Mouse (Mus musculus) kidney, postnatal 25 days (tissue): ENCODE data around the gene Aunip.
A peak's percentile ranks its signal among the peaks of the same experiment; 100 is the strongest.
"Not testable (repeated sequence)": the region's sequence is repeated elsewhere in the genome, so short reads cannot be mapped to it uniquely, and the experiment has no call there.

Experiments used
- DNase-seq, 2 experiments: peaks; one replicate each; pipeline ENCODE4 v3.0.0; 2021; ENCODE audit warnings: mixed read lengths in 2 of 2

Gene Aunip

GRCm38 (mm10) chr4:134488211-134488610 lies 22.6 kb upstream of the Aunip start:
- DNase-seq: no peak

GRCm38 (mm10) chr4:134489986-134490665 lies 20.7 kb upstream of the Aunip start:
- DNase-seq: peak; percentile 49 to 78

GRCm38 (mm10) chr4:134491716-134492115 lies 19.1 kb upstream of the Aunip start:
- DNase-seq: peak; percentile 33 to 66

- not testable (repeated sequence) for DNase-seq
Observed at GRCm38 (mm10) chr4:134494161-134494560, 16.6 kb upstream of the Aunip start.

GRCm38 (mm10) chr4:134494780-134495545 lies 15.8 kb upstream of the Aunip start:
- DNase-seq: peak in 1 of 2 experiments; percentile 41

GRCm38 (mm10) chr4:134495546-134495923 lies 15.3 kb upstream of the Aunip start:
- peak in 1 of 2 experiments; percentile 22 for DNase-seq

- peak; percentile 82 to 93 for DNase-seq
Observed at GRCm38 (mm10) chr4:134496595-134497210, 14.1 kb upstream of the Aunip start, which contains the start of gene Paqr7. Gene Paqr7 (plus strand): TSS chr4:134496697.

GRCm38 (mm10) chr4:134497223-134497622 lies 13.6 kb upstream of the Aunip start:
- no peak for DNase-seq

GRCm38 (mm10) chr4:134497986-134498731 lies 12.6 kb upstream of the Aunip start:
- peak in 1 of 2 experiments; percentile 29 for DNase-seq

- DNase-seq: peak in 1 of 2 experiments; percentile 26
Observed at GRCm38 (mm10) chr4:134498983-134499382, 11.8 kb upstream of the Aunip start.

- peak in 1 of 2 experiments; percentile 38 for DNase-seq
Observed at GRCm38 (mm10) chr4:134501095-134501494, 9.7 kb upstream of the Aunip start.

GRCm38 (mm10) chr4:134503686-134504357 lies 7.0 kb upstream of the Aunip start:
- DNase-seq: no peak

GRCm38 (mm10) chr4:134505303-134505789 lies 5.5 kb upstream of the Aunip start:
- no peak for DNase-seq

- no peak for DNase-seq
Observed at GRCm38 (mm10) chr4:134505966-134506594, 4.7 kb upstream of the Aunip start.

- no peak for DNase-seq
Observed at GRCm38 (mm10) chr4:134506713-134507112, 4.1 kb upstream of the Aunip start.

GRCm38 (mm10) chr4:134510396-134510795 lies 403 bp upstream of the Aunip start:
- DNase-seq: no peak

GRCm38 (mm10) chr4:134511730-134512129 lies 931 bp downstream of the Aunip start:
- no peak for DNase-seq

GRCm38 (mm10) chr4:134512798-134513197 lies 2.0 kb downstream of the Aunip start:
- peak; percentile 84 to 86 for DNase-seq

GRCm38 (mm10) chr4:134514309-134514930 lies 3.6 kb downstream of the Aunip start:
- no peak for DNase-seq

- DNase-seq: no peak
Observed at GRCm38 (mm10) chr4:134515614-134516013, 4.8 kb downstream of the Aunip start.

GRCm38 (mm10) chr4:134516981-134517380 lies 6.2 kb downstream of the Aunip start:
- peak; percentile 46 to 76 for DNase-seq
